Mouse (Mus musculus) kidney, adult 2 months (tissue): ENCODE measurements around the gene Gm14305. TPM values are rescaled to one million over a fixed set of nuclear protein-coding genes. Genes with fewer than 3 reads are reported as not detected.
"Not testable (repeated sequence)": the region's sequence is repeated elsewhere in the genome, so short reads cannot be mapped to it uniquely, and the experiment has no call there.

Experiments used
- DNase-seq: peaks from one replicate; pipeline ENCODE4 v3.0.0; 2021
- H3K27ac ChIP-seq: fragments of 200-500 bp; 2 replicates; pipeline ENCODE4 v1.5.1; 2012; ENCODE audit warnings: low read depth, low read length, control low read depth, inconsistent platforms; ENCODE audit not compliant: insufficient read depth
- H3K27me3 ChIP-seq: fragments of 200-500 bp; replicated peaks from 2 replicates; pipeline ENCODE4 v1.6.1; 2012; ENCODE audit warnings: mild to moderate bottlenecking, moderate library complexity, low read length, inconsistent platforms; ENCODE audit not compliant: control insufficient read depth, insufficient read depth
- H3K36me3 ChIP-seq: fragments of 200-500 bp; 2 replicates; pipeline ENCODE4 v1.6.1; 2012; ENCODE audit warnings: mild to moderate bottlenecking, moderate library complexity, low read length, inconsistent platforms; ENCODE audit not compliant: control insufficient read depth, insufficient read depth
- H3K4me1 ChIP-seq: fragments of 200-500 bp; 2 replicates; pipeline ENCODE4 v1.6.1; 2011; ENCODE audit warnings: low read length; ENCODE audit not compliant: control insufficient read depth, insufficient read depth
- H3K4me3 ChIP-seq: fragments of 200-500 bp; 2 replicates; pipeline ENCODE4 v1.5.1; 2011; ENCODE audit warnings: mild to moderate bottlenecking, low read depth, low read length, control low read depth; ENCODE audit not compliant: insufficient read depth
- WGBS: fragments of 180-500 bp; shearing (Covaris S2); methylation state at CpG from one replicate; pipeline ENCODE4 v1.1.7; 2018; 5-methylcytosine and 5-hydroxymethylcytosine counted together
- polyA plus RNA-seq: library from polyadenylated mRNA; depleted of rRNA; stranded (reverse); fragments of >200 nt; gene quantifications from 2 replicates; pipeline ENCODE4 v1.2.3, GENCODE M21; 2012; rRNA removed

The Gm14305 gene
- polyA plus RNA-seq = 1.6 and 3.8 TPM in 2 replicates

DNA sequence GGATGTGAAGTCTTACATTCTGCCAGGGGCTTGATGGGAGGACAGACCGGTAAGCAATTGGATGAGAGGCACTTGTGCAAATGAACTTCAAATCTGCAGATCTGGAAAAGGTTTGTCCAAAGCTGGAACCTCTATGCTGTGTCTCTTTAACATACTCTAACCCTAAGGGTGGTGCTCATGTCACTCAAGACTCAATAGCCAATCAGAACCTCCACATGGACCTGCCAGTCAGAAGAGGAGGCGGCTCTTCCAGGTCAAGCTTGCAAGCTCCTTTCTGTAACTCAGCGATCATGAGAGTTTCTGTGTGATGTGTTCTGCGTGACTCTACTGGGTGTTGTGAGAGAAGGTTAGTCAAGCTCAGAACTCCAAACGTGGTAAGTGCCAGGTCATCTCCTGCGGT lies at the start of gene Gm14305:
TSS of gene Gm14305 (plus strand) at position 278 of the 400 bp plus-strand sequence.
- H3K4me3 ChIP-seq = peak within 1 kb of the TSS; percentile 76
- H3K27me3 ChIP-seq, H3K27ac ChIP-seq, H3K4me1 ChIP-seq, H3K36me3 ChIP-seq: not testable (repeated sequence)
- WGBS = 6% methylated on average over 3 of the region's 6 CpGs
- peak; percentile 54 for DNase-seq

DNA sequence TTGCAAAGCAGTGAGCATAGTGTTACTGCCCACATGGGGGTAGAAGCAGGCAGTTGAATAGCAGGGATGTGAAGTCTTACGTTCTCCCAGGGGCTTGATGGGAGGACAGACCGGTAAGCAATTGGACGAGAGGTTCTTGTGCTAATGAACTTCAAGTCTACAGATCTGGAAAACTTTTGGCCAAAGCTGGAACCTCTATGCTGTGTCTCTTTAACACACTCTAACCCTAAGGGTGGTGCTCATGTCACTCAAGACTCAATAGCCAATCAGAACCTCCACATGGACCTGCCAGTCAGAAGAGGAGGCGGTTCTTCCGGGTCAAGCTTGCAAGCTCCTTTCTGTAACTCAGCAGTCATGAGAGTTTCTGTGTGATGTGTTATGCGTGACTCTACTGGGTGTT lies 37.9 kb upstream of the Gm14305 start, which contains the start of gene Zfp973:
TSS of gene Zfp973 (plus strand) at position 301 of the 400 bp plus-strand sequence.
- not testable (repeated sequence) for H3K36me3 ChIP-seq, H3K4me1 ChIP-seq, H3K27ac ChIP-seq, DNase-seq, H3K27me3 ChIP-seq, H3K4me3 ChIP-seq
- WGBS = no CpG with 5 or more reads among the region's 6 CpGs

Other genes starting within 250 kb of the Gm14305 start
- gene Gm14434, start 221.5 kb upstream of the Gm14305 start, polyA plus RNA-seq = 1.5 and 3.3 TPM in 2 replicates
- not detected in 2 replicates for gene Zfp967, start 187.3 kb upstream of the Gm14305 start, polyA plus RNA-seq
- 3.5 and 4.5 TPM in 2 replicates for gene Gm14308, start 72.0 kb upstream of the Gm14305 start, polyA plus RNA-seq
- 1.8 and 2.6 TPM in 2 replicates for gene Zfp973, start 37.8 kb upstream of the Gm14305 start, polyA plus RNA-seq
- gene Gm14295, start 90.3 kb downstream of the Gm14305 start, polyA plus RNA-seq = 2.5 and 3.5 TPM in 2 replicates
- gene Gm14408, start 122.8 kb downstream of the Gm14305 start, polyA plus RNA-seq = not detected in 2 replicates
- gene Gm14296, start 219.5 kb downstream of the Gm14305 start, polyA plus RNA-seq = 2.1 and 2.6 TPM in 2 replicates